Mouse (Mus musculus): ENCODE results near the gene Gm20696. TPM values are rescaled to one million over a fixed set of nuclear protein-coding genes. Genes with fewer than 3 reads are reported as not detected.

Gene Gm20696
- polyA plus RNA-seq, 1 experiment from 2014 or later = 4.4 TPM

DNA sequence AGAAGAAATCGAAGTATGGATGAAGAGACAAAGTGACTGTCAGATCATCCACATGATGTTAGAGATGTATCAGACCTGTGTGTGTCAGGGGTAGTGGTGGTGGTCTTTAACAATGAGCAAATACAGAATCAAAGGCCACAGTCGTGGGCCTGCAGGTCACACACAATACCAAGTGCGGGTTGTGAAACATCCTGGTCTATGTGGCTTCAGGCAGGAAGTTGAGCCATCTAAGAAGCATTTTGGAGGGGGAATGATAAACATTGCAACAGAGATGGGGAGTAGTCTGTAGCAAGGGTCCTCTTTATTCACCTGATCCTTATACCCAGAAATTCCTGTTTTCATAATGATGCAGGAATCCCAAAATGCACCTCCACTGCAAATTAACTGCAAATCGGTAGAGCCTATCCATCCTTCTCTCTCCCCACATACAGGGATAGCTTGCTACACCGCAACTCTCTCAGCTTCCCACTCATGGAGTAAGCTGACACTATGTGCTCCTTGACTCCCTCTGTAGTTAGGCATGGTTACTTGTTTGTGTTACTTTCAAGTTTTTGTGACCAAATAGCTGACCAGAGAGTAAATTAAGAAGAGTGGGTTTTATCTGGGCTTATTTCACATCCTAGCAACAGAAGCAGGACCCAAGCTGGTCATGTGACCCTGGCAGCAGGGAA, 454.8 kb downstream of the Gm20696 start:
- no peaks in the 10 kb centered on the region for H3K9me3 ChIP-seq (replicated peaks)
- ATAC-seq (ENCODE audit: low FRiP score) = no peak
- no peak overlapping the region for H3K4me2 ChIP-seq (replicated peaks)
- no peaks in the 10 kb centered on the region for H3K27me3 ChIP-seq
- peaks cover 9% of the 10 kb centered on the region for H3K4me1 ChIP-seq
- H3K4me3 ChIP-seq = no peak overlapping the region
- 85% methylated on average over 5 of the region's 5 CpGs for whole genome bisulfite sequencing
- no peak overlapping the region for H3K27ac ChIP-seq
- H3K36me3 ChIP-seq = no peaks in the 10 kb centered on the region
- H3K9ac ChIP-seq = no peak overlapping the region

DNA sequence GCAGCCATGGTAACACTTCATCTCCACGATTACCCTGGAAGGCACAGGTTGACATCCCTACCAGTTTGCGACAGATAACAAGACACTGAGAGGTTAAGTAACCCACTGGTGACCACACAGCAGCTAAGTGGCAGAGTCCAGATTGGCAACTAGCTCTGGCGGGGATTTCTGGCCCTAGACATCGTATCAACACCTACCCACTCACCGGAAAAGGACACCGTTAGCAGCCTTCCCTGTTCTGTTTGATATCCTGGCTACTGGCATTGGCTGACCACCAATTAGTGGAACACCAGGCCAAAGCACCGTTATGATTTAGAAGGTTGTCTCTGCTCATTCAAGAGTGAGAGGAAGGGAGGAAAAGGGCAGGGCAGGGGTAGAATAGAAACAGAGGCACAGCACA, 456.4 kb downstream of the Gm20696 start:
- Histone ChIP-seq H3K27me3 (no peaks in the 10 kb centered on the region), H3K9ac (no peak overlapping the region), H3K4me2 (replicated peaks) (no peak overlapping the region), H3K9me3 (replicated peaks) (no peaks in the 10 kb centered on the region), H3K36me3 (no peaks in the 10 kb centered on the region), H3K4me1 (peaks cover 23% of the 10 kb centered on the region), H3K4me3 (no peak overlapping the region), H3K27ac (no peak overlapping the region)
- 86% methylated on average over 7 of the region's 7 CpGs for WGBS
- no peak for ATAC-seq (ENCODE audit: low FRiP score)

Small RNA genes lying within 50 kb of the gene (microRNA-seq; reads per million reads assigned to microRNA genes)
- not detected for gene Gm22328

Other genes starting within 250 kb of the Gm20696 start
- 87.6 and 88.4 TPM in 2 replicates for gene Foxp1, start 144.1 kb downstream of the Gm20696 start, polyA plus RNA-seq (2016; fragmentation: Nextera tagmentation; extraction: Ambion mirVana)
- gene Eif4e3, start within 50 bp of the Gm20696 start, polyA plus RNA-seq (2016; fragmentation: Nextera tagmentation; extraction: Ambion mirVana) = 11.0 and 11.2 TPM in 2 replicates
- gene Gpr27, start 25.9 kb upstream of the Gm20696 start, polyA plus RNA-seq (2016; fragmentation: Nextera tagmentation; extraction: Ambion mirVana) = 7.8 and 10.2 TPM in 2 replicates
- 0.14 TPM in 1 of 2 replicates, not detected in the other for gene Prok2, start 59.6 kb upstream of the Gm20696 start, polyA plus RNA-seq (2016; fragmentation: Nextera tagmentation; extraction: Ambion mirVana)

Data from hindbrain, embryonic 12.5 days (tissue).